Mouse (Mus musculus): ENCODE data around the gene Cd7. TPM values are rescaled to one million over a fixed set of nuclear protein-coding genes. Genes with fewer than 3 reads are reported as not detected.
A peak's percentile ranks its signal among the peaks of the same experiment; 100 is the strongest.

Cd7 gene
- polyA plus RNA-seq, 1 experiment from 2014 or later = 3.2 TPM

GRCm38 (mm10) chr11:121042480-121042879 lies 3.3 kb upstream of the Cd7 start:
- Histone ChIP-seq H3K4me1 (ENCODE audit: insufficient read depth) (no peaks in the 10 kb centered on the region), H3K4me3 (ENCODE audit: low read depth, low read length) (no peak overlapping the region)

GRCm38 (mm10) chr11:121041636-121042035 lies 2.4 kb upstream of the Cd7 start:
- Histone ChIP-seq H3K4me2 (ENCODE audit: low read depth, low read length) (no peak overlapping the region), H3K9ac (replicated peaks) (no peak overlapping the region), H3K27me3 (ENCODE audit: insufficient read depth, low read length) (no peaks in the 10 kb centered on the region), H3K36me3 (replicated peaks; ENCODE audit: insufficient read depth, low read length) (no peaks in the 10 kb centered on the region), H3K27ac (ENCODE audit: low read depth) (no peak overlapping the region), H3K4me3 (ENCODE audit: low read depth, low read length) (no peak overlapping the region), H3K9me3 (ENCODE audit: low read length) (no peaks in the 10 kb centered on the region), H3K4me1 (ENCODE audit: insufficient read depth) (no peaks in the 10 kb centered on the region)
- WGBS (ENCODE audit: insufficient replicate concordance) = 69% methylated on average over 4 of the region's 4 CpGs
- TF ChIP-seq EP300 (IDR thresholded peaks at IDR 0.05; ENCODE audit: low read depth) = no peak
- TF ChIP-seq CTCF (IDR thresholded peaks at IDR 0.05; ENCODE audit: low read depth) = no peak
- ATAC-seq (no peak), DNase-seq (no peak)

More at GRCm38 (mm10) chr11:121042480-121042879, 3.3 kb upstream of the Cd7 start:
- ATAC-seq = no peak
- no peak overlapping the region for H3K27ac ChIP-seq (ENCODE audit: low read depth)
- H3K36me3 ChIP-seq (replicated peaks; ENCODE audit: insufficient read depth, low read length) = no peaks in the 10 kb centered on the region
- no peaks in the 10 kb centered on the region for H3K27me3 ChIP-seq (ENCODE audit: insufficient read depth, low read length)
- TF ChIP-seq EP300 (IDR thresholded peaks at IDR 0.05; ENCODE audit: low read depth) = no peak
- no peak for TF ChIP-seq CTCF (IDR thresholded peaks at IDR 0.05; ENCODE audit: low read depth)
- H3K9ac ChIP-seq (replicated peaks) = no peak overlapping the region
- no peaks in the 10 kb centered on the region for H3K9me3 ChIP-seq (ENCODE audit: low read length)
- no peak for DNase-seq
- H3K4me2 ChIP-seq (ENCODE audit: low read depth, low read length) = no peak overlapping the region
- 68% methylated on average over 4 of the region's 4 CpGs for WGBS (ENCODE audit: insufficient replicate concordance)

GRCm38 (mm10) chr11:121041212-121041611 lies 2.0 kb upstream of the Cd7 start:
- H3K4me3 ChIP-seq (ENCODE audit: low read depth, low read length) = no peak overlapping the region
- no peaks in the 10 kb centered on the region for H3K36me3 ChIP-seq (replicated peaks; ENCODE audit: insufficient read depth, low read length)
- 5% methylated on average over 4 of the region's 4 CpGs for WGBS (ENCODE audit: insufficient replicate concordance)
- TF ChIP-seq EP300 (IDR thresholded peaks at IDR 0.05; ENCODE audit: low read depth) (no peak), CTCF (IDR thresholded peaks at IDR 0.05; ENCODE audit: low read depth) (peak; percentile 87)
- ATAC-seq (peak; percentile 74), DNase-seq (peak; percentile 84)
- H3K9ac ChIP-seq (replicated peaks) = no peak overlapping the region
- H3K27me3 ChIP-seq (ENCODE audit: insufficient read depth, low read length) = no peaks in the 10 kb centered on the region
- no peaks in the 10 kb centered on the region for H3K9me3 ChIP-seq (ENCODE audit: low read length)
- H3K4me2 ChIP-seq (ENCODE audit: low read depth, low read length) = no peak overlapping the region
- no peaks in the 10 kb centered on the region for H3K4me1 ChIP-seq (ENCODE audit: insufficient read depth)
- no peak overlapping the region for H3K27ac ChIP-seq (ENCODE audit: low read depth)

- no peaks in the 10 kb centered on the region for H3K27me3 ChIP-seq (ENCODE audit: insufficient read depth, low read length)
- no peak for ATAC-seq
- no peaks in the 10 kb centered on the region for H3K36me3 ChIP-seq (replicated peaks; ENCODE audit: insufficient read depth, low read length)
- 80% methylated on average over 11 of the region's 11 CpGs for WGBS (ENCODE audit: insufficient replicate concordance)
- H3K27ac ChIP-seq (ENCODE audit: low read depth) = no peak overlapping the region
- H3K4me3 ChIP-seq (ENCODE audit: low read depth, low read length) = no peak overlapping the region
- no peaks in the 10 kb centered on the region for H3K4me1 ChIP-seq (ENCODE audit: insufficient read depth)
- H3K4me2 ChIP-seq (ENCODE audit: low read depth, low read length) = no peak overlapping the region
- DNase-seq = no peak
- no peak for TF ChIP-seq EP300 (IDR thresholded peaks at IDR 0.05; ENCODE audit: low read depth)
- no peak for TF ChIP-seq CTCF (IDR thresholded peaks at IDR 0.05; ENCODE audit: low read depth)
- H3K9ac ChIP-seq (replicated peaks) = no peak overlapping the region
- H3K9me3 ChIP-seq (ENCODE audit: low read length) = no peaks in the 10 kb centered on the region
Observed at GRCm38 (mm10) chr11:121038366-121039240, 615 bp downstream of the Cd7 start.

GRCm38 (mm10) chr11:121033118-121033517 lies 6.1 kb downstream of the Cd7 start:
- 53% methylated on average over 5 of the region's 5 CpGs for WGBS (ENCODE audit: insufficient replicate concordance)
- H3K27ac ChIP-seq (ENCODE audit: low read depth) = no peak overlapping the region
- no peak overlapping the region for H3K9ac ChIP-seq (replicated peaks)
- no peaks in the 10 kb centered on the region for H3K27me3 ChIP-seq (ENCODE audit: insufficient read depth, low read length)
- TF ChIP-seq CTCF (IDR thresholded peaks at IDR 0.05; ENCODE audit: low read depth) = no peak
- no peak for TF ChIP-seq EP300 (IDR thresholded peaks at IDR 0.05; ENCODE audit: low read depth)
- ATAC-seq (no peak), DNase-seq (no peak)
- H3K9me3 ChIP-seq (ENCODE audit: low read length) = no peaks in the 10 kb centered on the region
- no peak overlapping the region for H3K4me2 ChIP-seq (ENCODE audit: low read depth, low read length)
- H3K4me1 ChIP-seq (ENCODE audit: insufficient read depth) = no peaks in the 10 kb centered on the region
- H3K4me3 ChIP-seq (ENCODE audit: low read depth, low read length) = no peak overlapping the region
- H3K36me3 ChIP-seq (replicated peaks; ENCODE audit: insufficient read depth, low read length) = no peaks in the 10 kb centered on the region

- Histone ChIP-seq H3K4me2 (ENCODE audit: low read depth, low read length) (no peak overlapping the region), H3K4me1 (ENCODE audit: insufficient read depth) (no peaks in the 10 kb centered on the region), H3K27ac (ENCODE audit: low read depth) (no peak overlapping the region), H3K9ac (replicated peaks) (no peak overlapping the region), H3K4me3 (ENCODE audit: low read depth, low read length) (no peak overlapping the region), H3K27me3 (ENCODE audit: insufficient read depth, low read length) (no peaks in the 10 kb centered on the region), H3K36me3 (replicated peaks; ENCODE audit: insufficient read depth, low read length) (no peaks in the 10 kb centered on the region), H3K9me3 (ENCODE audit: low read length) (no peaks in the 10 kb centered on the region)
- WGBS (ENCODE audit: insufficient replicate concordance) = 50% methylated on average over 7 of the region's 7 CpGs
- TF ChIP-seq EP300 (IDR thresholded peaks at IDR 0.05; ENCODE audit: low read depth) (no peak), CTCF (IDR thresholded peaks at IDR 0.05; ENCODE audit: low read depth) (no peak)
- ATAC-seq (0 out of 2 replicates have a peak, but pooled peaks have one; percentile 21), DNase-seq (no peak)
Observed at GRCm38 (mm10) chr11:121027259-121027658, 12.0 kb downstream of the Cd7 start.
